Mouse (Mus musculus): ENCODE results near the gene Gm45062. TPM values are rescaled to one million over a fixed set of nuclear protein-coding genes. Genes with fewer than 3 reads are reported as not detected.

The Gm45062 gene
- polyA plus RNA-seq, 1 experiment: 0.58 TPM

- Histone ChIP-seq H3K4me1 (replicated peaks; ENCODE audit: control insufficient read depth, insufficient read depth, low read length) (peaks cover 23% of the 10 kb centered on the region), H3K36me3 (ENCODE audit: control insufficient read depth, insufficient read depth, low read length) (no peaks in the 10 kb centered on the region), H3K27me3 (ENCODE audit: control insufficient read depth, insufficient read depth, low read length) (no peaks in the 10 kb centered on the region), H3K4me3 (ENCODE audit: control insufficient read depth, insufficient read depth, low read length) (no peak overlapping the region), H3K27ac (ENCODE audit: control insufficient read depth, insufficient read depth, low read length) (peak overlapping the region; percentile 58)
- no peak for TF ChIP-seq POLR2A (IDR thresholded peaks at IDR 0.05; ENCODE audit: control insufficient read depth, extremely low read depth, insufficient read depth, low read length, poor library complexity)
- no peak for TF ChIP-seq CTCF (IDR thresholded peaks at IDR 0.05; ENCODE audit: borderline replicate concordance, control insufficient read depth, extremely low read depth, insufficient read depth, low read length, poor library complexity)
- peak; percentile 60 for DNase-seq
- 58% methylated on average over 10 of the region's 10 CpGs for WGBS
These were observed 162.8 kb downstream of the Gm45062 start for GRCm38 (mm10) chr6:8421959-8422581.

GRCm38 (mm10) chr6:8423142-8423541 lies 163.9 kb downstream of the Gm45062 start:
- WGBS: 98% methylated on average over 2 of the region's 2 CpGs

DNA sequence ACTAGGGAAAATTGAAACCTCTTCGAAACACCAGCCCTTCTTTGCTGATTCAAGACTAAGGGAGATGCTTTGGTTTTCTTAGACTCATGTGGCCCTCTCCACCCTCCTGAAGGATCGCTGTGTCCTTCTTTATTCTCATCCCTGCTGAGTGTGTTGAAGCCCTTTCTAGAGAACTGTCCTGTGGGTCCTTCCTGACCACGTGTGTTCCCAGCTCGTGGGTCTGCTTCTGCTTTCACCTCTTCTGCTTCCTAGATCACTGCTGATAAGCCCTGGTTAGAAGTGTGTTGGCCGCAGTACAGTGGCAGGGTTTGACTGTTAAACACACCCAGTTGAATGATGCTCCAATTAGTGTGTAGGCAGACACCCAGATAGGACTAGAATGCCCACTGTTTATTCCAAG lies 168.4 kb downstream of the Gm45062 start:
- H3K27ac ChIP-seq (ENCODE audit: control insufficient read depth, insufficient read depth, low read length): no peak overlapping the region
- H3K36me3 ChIP-seq (ENCODE audit: control insufficient read depth, insufficient read depth, low read length): no peaks in the 10 kb centered on the region
- 50% methylated on average over 5 of the region's 5 CpGs for WGBS
- no peak for DNase-seq
- no peak for TF ChIP-seq POLR2A (IDR thresholded peaks at IDR 0.05; ENCODE audit: control insufficient read depth, extremely low read depth, insufficient read depth, low read length, poor library complexity)
- TF ChIP-seq CTCF (IDR thresholded peaks at IDR 0.05; ENCODE audit: borderline replicate concordance, control insufficient read depth, extremely low read depth, insufficient read depth, low read length, poor library complexity): no peak
- H3K27me3 ChIP-seq (ENCODE audit: control insufficient read depth, insufficient read depth, low read length): no peaks in the 10 kb centered on the region
- peaks cover 8% of the 10 kb centered on the region for H3K4me1 ChIP-seq (replicated peaks; ENCODE audit: control insufficient read depth, insufficient read depth, low read length)
- H3K4me3 ChIP-seq (ENCODE audit: control insufficient read depth, insufficient read depth, low read length): no peak overlapping the region

More at GRCm38 (mm10) chr6:8423142-8423541, 163.9 kb downstream of the Gm45062 start:
- TF ChIP-seq POLR2A (IDR thresholded peaks at IDR 0.05; ENCODE audit: control insufficient read depth, extremely low read depth, insufficient read depth, low read length, poor library complexity) (no peak), CTCF (IDR thresholded peaks at IDR 0.05; ENCODE audit: borderline replicate concordance, control insufficient read depth, extremely low read depth, insufficient read depth, low read length, poor library complexity) (no peak)
- H3K27ac ChIP-seq (ENCODE audit: control insufficient read depth, insufficient read depth, low read length): no peak overlapping the region
- H3K27me3 ChIP-seq (ENCODE audit: control insufficient read depth, insufficient read depth, low read length): no peaks in the 10 kb centered on the region
- H3K4me1 ChIP-seq (replicated peaks; ENCODE audit: control insufficient read depth, insufficient read depth, low read length): peaks cover 26% of the 10 kb centered on the region
- H3K36me3 ChIP-seq (ENCODE audit: control insufficient read depth, insufficient read depth, low read length): no peaks in the 10 kb centered on the region
- no peak overlapping the region for H3K4me3 ChIP-seq (ENCODE audit: control insufficient read depth, insufficient read depth, low read length)
- DNase-seq: no peak

DNA sequence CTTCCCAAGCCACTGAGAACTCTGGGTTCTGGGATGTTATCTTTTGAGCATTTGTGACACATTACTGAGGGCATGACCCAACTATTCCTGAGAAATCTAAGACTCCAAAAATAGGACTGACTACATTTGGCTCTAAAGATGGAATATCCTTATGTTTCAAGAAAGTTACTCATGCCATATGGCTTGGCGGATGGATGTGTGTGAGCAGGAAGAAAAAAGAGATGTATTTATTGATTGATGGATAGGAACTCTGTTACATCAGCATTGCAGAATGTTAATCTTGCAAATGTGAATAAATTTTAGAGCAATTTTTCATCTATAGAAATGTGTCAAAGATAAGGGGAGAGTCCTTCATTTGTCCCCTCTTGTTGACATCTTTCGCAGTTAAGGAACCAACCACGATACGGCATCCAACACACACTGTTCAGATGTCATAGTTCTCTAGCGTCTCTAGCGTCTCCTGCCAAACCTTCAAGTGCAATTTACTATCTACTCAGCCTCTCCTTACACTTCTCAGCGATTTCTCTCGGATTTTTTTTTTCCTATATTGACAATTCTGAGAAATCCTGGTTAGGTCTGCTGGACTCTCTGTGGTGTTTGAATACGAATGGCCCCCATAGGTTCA lies 171.5 kb downstream of the Gm45062 start:
- no peak overlapping the region for H3K4me3 ChIP-seq (ENCODE audit: control insufficient read depth, insufficient read depth, low read length)
- no peaks in the 10 kb centered on the region for H3K36me3 ChIP-seq (ENCODE audit: control insufficient read depth, insufficient read depth, low read length)
- 97% methylated on average over 9 of the region's 9 CpGs for WGBS
- DNase-seq: no peak
- no peak overlapping the region for H3K27ac ChIP-seq (ENCODE audit: control insufficient read depth, insufficient read depth, low read length)
- TF ChIP-seq POLR2A (IDR thresholded peaks at IDR 0.05; ENCODE audit: control insufficient read depth, extremely low read depth, insufficient read depth, low read length, poor library complexity) (no peak), CTCF (IDR thresholded peaks at IDR 0.05; ENCODE audit: borderline replicate concordance, control insufficient read depth, extremely low read depth, insufficient read depth, low read length, poor library complexity) (no peak)
- H3K27me3 ChIP-seq (ENCODE audit: control insufficient read depth, insufficient read depth, low read length): no peaks in the 10 kb centered on the region
- peaks cover 19% of the 10 kb centered on the region for H3K4me1 ChIP-seq (replicated peaks; ENCODE audit: control insufficient read depth, insufficient read depth, low read length)

DNA sequence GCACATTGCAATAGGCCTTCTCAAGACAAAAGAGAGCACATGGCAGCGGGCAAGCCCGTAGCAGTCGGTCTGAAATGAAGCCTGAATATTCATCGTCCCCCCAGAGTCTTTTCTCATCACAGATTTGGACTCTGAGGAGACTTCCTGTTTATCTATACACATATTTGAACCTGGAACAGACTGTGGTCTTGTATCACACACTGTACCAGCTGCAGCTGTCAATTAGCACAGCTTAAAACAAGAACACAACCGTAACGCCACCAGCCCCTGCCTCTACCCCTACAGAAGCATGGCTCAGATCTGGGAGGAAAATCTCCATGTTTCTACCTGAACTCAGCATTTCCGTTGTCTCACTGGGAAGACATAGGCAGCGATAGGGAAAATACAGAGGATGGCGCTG lies 173.9 kb downstream of the Gm45062 start:
- 71% methylated on average over 9 of the region's 9 CpGs for WGBS
- DNase-seq: peak; percentile 26
- TF ChIP-seq POLR2A (IDR thresholded peaks at IDR 0.05; ENCODE audit: control insufficient read depth, extremely low read depth, insufficient read depth, low read length, poor library complexity): no peak
- TF ChIP-seq CTCF (IDR thresholded peaks at IDR 0.05; ENCODE audit: borderline replicate concordance, control insufficient read depth, extremely low read depth, insufficient read depth, low read length, poor library complexity): no peak

DNA sequence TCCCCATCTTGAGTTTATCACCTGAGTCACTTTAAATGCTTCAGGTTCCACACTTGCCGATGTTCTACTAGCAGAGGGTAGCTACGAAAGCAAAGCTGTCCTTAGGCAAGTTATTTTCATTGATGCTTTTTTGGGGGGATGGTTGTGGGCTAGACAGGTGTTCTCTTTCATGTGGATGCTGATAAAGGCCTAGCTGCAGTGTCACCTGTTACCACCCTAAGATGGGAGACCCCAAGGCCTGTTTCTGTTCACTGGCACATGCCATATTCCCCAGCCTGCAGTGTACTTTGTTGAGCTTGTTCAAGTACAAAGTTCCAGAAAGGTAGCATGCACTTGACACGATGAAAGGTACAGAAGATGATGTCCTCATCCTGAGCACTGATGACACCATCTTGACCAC lies 178.7 kb downstream of the Gm45062 start:
- Histone ChIP-seq H3K36me3 (ENCODE audit: control insufficient read depth, insufficient read depth, low read length) (no peaks in the 10 kb centered on the region), H3K27ac (ENCODE audit: control insufficient read depth, insufficient read depth, low read length) (no peak overlapping the region), H3K4me1 (replicated peaks; ENCODE audit: control insufficient read depth, insufficient read depth, low read length) (peaks cover 15% of the 10 kb centered on the region), H3K4me3 (ENCODE audit: control insufficient read depth, insufficient read depth, low read length) (no peak overlapping the region), H3K27me3 (ENCODE audit: control insufficient read depth, insufficient read depth, low read length) (no peaks in the 10 kb centered on the region)
- 29% methylated on average over 3 of the region's 3 CpGs for WGBS
- TF ChIP-seq POLR2A (IDR thresholded peaks at IDR 0.05; ENCODE audit: control insufficient read depth, extremely low read depth, insufficient read depth, low read length, poor library complexity): no peak
- no peak for TF ChIP-seq CTCF (IDR thresholded peaks at IDR 0.05; ENCODE audit: borderline replicate concordance, control insufficient read depth, extremely low read depth, insufficient read depth, low read length, poor library complexity)
- peak; percentile 48 for DNase-seq

More for the DNA sequence above, 173.9 kb downstream of the Gm45062 start:
- H3K36me3 ChIP-seq (ENCODE audit: control insufficient read depth, insufficient read depth, low read length): no peaks in the 10 kb centered on the region
- no peaks in the 10 kb centered on the region for H3K27me3 ChIP-seq (ENCODE audit: control insufficient read depth, insufficient read depth, low read length)
- no peak overlapping the region for H3K4me3 ChIP-seq (ENCODE audit: control insufficient read depth, insufficient read depth, low read length)
- H3K4me1 ChIP-seq (replicated peaks; ENCODE audit: control insufficient read depth, insufficient read depth, low read length): peaks cover 15% of the 10 kb centered on the region
- H3K27ac ChIP-seq (ENCODE audit: control insufficient read depth, insufficient read depth, low read length): peak overlapping the region; percentile 50

Measured in thymus, adult 2 months (tissue).